Mouse (Mus musculus) intestine, postnatal 0 days (tissue): ENCODE data around the gene Olfr600. TPM values are rescaled to one million over a fixed set of nuclear protein-coding genes. Genes with fewer than 3 reads are reported as not detected.

Experiments
- polyA plus RNA-seq: library from polyadenylated mRNA; unstranded; fragments of >200 nt; fragmentation: Nextera tagmentation; extraction: Ambion mirVana; gene quantifications from 2 replicates; pipeline ENCODE4 v1.2.1, GENCODE M21; 2015

Olfr600 gene
- polyA plus RNA-seq, 1 experiment from 2014 or later, result not detected

Other genes with a start within 250 kb of the Olfr600 start
- gene Olfr586, start 224.0 kb downstream of the Olfr600 start, polyA plus RNA-seq, result not detected in 2 replicates
- gene Olfr588-ps1, start 208.8 kb downstream of the Olfr600 start, polyA plus RNA-seq, result not detected in 2 replicates
- not detected in 2 replicates for gene Olfr589, start 193.3 kb downstream of the Olfr600 start, polyA plus RNA-seq
- gene Olfr591, start 171.3 kb downstream of the Olfr600 start, polyA plus RNA-seq, result not detected in 2 replicates
- not detected in 2 replicates for gene Olfr592, start 164.9 kb downstream of the Olfr600 start, polyA plus RNA-seq
- gene Olfr593, start 137.8 kb downstream of the Olfr600 start, polyA plus RNA-seq, result not detected in 2 replicates
- gene Olfr594, start 132.7 kb downstream of the Olfr600 start, polyA plus RNA-seq, result not detected in 2 replicates
- not detected in 2 replicates for gene Usp17ld, start 97.2 kb downstream of the Olfr600 start, polyA plus RNA-seq
- gene Olfr596, start 44.0 kb downstream of the Olfr600 start, polyA plus RNA-seq, result not detected in 2 replicates
- gene Olfr597, start 33.4 kb downstream of the Olfr600 start, polyA plus RNA-seq, result not detected in 2 replicates
- not detected in 2 replicates for gene Olfr598, start 26.1 kb downstream of the Olfr600 start, polyA plus RNA-seq
- not detected in 2 replicates for gene Olfr599, start 13.8 kb downstream of the Olfr600 start, polyA plus RNA-seq
- not detected in 2 replicates for gene Olfr601, start 13.0 kb upstream of the Olfr600 start, polyA plus RNA-seq
- not detected in 2 replicates for gene Olfr603, start 36.5 kb upstream of the Olfr600 start, polyA plus RNA-seq
- not detected in 2 replicates for gene Usp17lc, start 65.4 kb upstream of the Olfr600 start, polyA plus RNA-seq
- not detected in 2 replicates for gene Olfr605, start 95.8 kb upstream of the Olfr600 start, polyA plus RNA-seq
- gene Olfr606, start 99.4 kb upstream of the Olfr600 start, polyA plus RNA-seq, result not detected in 2 replicates
- gene Olfr607, start 114.5 kb upstream of the Olfr600 start, polyA plus RNA-seq, result not detected in 2 replicates
- not detected in 2 replicates for gene Olfr608, start 120.2 kb upstream of the Olfr600 start, polyA plus RNA-seq
- not detected in 2 replicates for gene Olfr609, start 148.4 kb upstream of the Olfr600 start, polyA plus RNA-seq
- gene Olfr610, start 162.5 kb upstream of the Olfr600 start, polyA plus RNA-seq, result not detected in 2 replicates
- not detected in 2 replicates for gene Olfr611, start 171.2 kb upstream of the Olfr600 start, polyA plus RNA-seq
- not detected in 2 replicates for gene Olfr612, start 193.0 kb upstream of the Olfr600 start, polyA plus RNA-seq
- gene Olfr613, start 198.4 kb upstream of the Olfr600 start, polyA plus RNA-seq, result not detected in 2 replicates
- not detected in 2 replicates for gene Olfr615, start 206.4 kb upstream of the Olfr600 start, polyA plus RNA-seq
- not detected in 2 replicates for gene Olfr616, start 219.5 kb upstream of the Olfr600 start, polyA plus RNA-seq
- not detected in 2 replicates for gene Olfr617, start 223.4 kb upstream of the Olfr600 start, polyA plus RNA-seq
- gene Olfr618, start 240.4 kb upstream of the Olfr600 start, polyA plus RNA-seq, result not detected in 2 replicates